Mouse (Mus musculus): Measurements from ENCODE around the gene Adipor1.

Gene Adipor1

GRCm38 (mm10) chr1:134415168-134415831 lies at the start of gene Adipor1:
Gene Adipor1, plus strand, starts transcription at chr1:134415378.
- DNase-seq = peak; percentile 96 to 98

- DNase-seq = no peak
Measured at GRCm38 (mm10) chr1:134365491-134365890, 49.7 kb upstream of the Adipor1 start.

- DNase-seq = peak; percentile 53 to 59
Measured at GRCm38 (mm10) chr1:134368777-134369337, 46.3 kb upstream of the Adipor1 start.

GRCm38 (mm10) chr1:134374124-134374523 lies 41.1 kb upstream of the Adipor1 start:
- no peak for DNase-seq

GRCm38 (mm10) chr1:134381051-134381450 lies 34.1 kb upstream of the Adipor1 start:
- DNase-seq = no peak

GRCm38 (mm10) chr1:134381795-134382625 lies 33.2 kb upstream of the Adipor1 start:
- no peak for DNase-seq

GRCm38 (mm10) chr1:134384581-134384980 lies 30.6 kb upstream of the Adipor1 start:
- no peak for DNase-seq

GRCm38 (mm10) chr1:134385176-134385575 lies 30.0 kb upstream of the Adipor1 start:
- no peak for DNase-seq

- no peak for DNase-seq
Measured at GRCm38 (mm10) chr1:134385666-134386065, 29.5 kb upstream of the Adipor1 start, which contains the start of gene 4933406M09Rik. Gene 4933406M09Rik, plus strand, starts transcription at chr1:134385940.

GRCm38 (mm10) chr1:134393827-134394226 lies 21.4 kb upstream of the Adipor1 start:
- DNase-seq = no peak

GRCm38 (mm10) chr1:134398210-134398609 lies 17.0 kb upstream of the Adipor1 start:
- no peak for DNase-seq

GRCm38 (mm10) chr1:134399735-134400134 lies 15.4 kb upstream of the Adipor1 start:
- DNase-seq = no peak

- DNase-seq = peak; percentile 59 to 68
Measured at GRCm38 (mm10) chr1:134405509-134406413, 9.4 kb upstream of the Adipor1 start, which contains the start of gene Cyb5r1. Gene Cyb5r1, plus strand, starts transcription at chr1:134405559.

- no peak for DNase-seq
Measured at GRCm38 (mm10) chr1:134406414-134406771, 8.8 kb upstream of the Adipor1 start.

- no peak for DNase-seq
Measured at GRCm38 (mm10) chr1:134408080-134408479, 7.1 kb upstream of the Adipor1 start.

GRCm38 (mm10) chr1:134411706-134412629 lies 3.2 kb upstream of the Adipor1 start:
- no peak for DNase-seq

- no peak for DNase-seq
Measured at GRCm38 (mm10) chr1:134414038-134414437, 1.1 kb upstream of the Adipor1 start.

GRCm38 (mm10) chr1:134414501-134415167 lies 544 bp upstream of the Adipor1 start:
- DNase-seq = no peak

- no peak for DNase-seq
Measured at GRCm38 (mm10) chr1:134418414-134418975, 3.3 kb downstream of the Adipor1 start.

- DNase-seq = no peak
Measured at GRCm38 (mm10) chr1:134419176-134419575, 4.0 kb downstream of the Adipor1 start.
